Mouse (Mus musculus) kidney, embryonic 14.5 days (tissue): ENCODE measurements around the gene Lrrc17. TPM values are rescaled to one million over a fixed set of nuclear protein-coding genes. Genes with fewer than 3 reads are reported as not detected.
"Not testable (repeated sequence)": the region's sequence is repeated elsewhere in the genome, so short reads cannot be mapped to it uniquely, and the experiment has no call there.

ENCODE experiments used
- ATAC-seq: fragments of 200-750 bp; cut with Nextera tagmentation; 2 replicates; pipeline ENCODE4 v1.8.0; 2017; ENCODE audit warnings: moderate number of reproducible peaks, mild to moderate bottlenecking, moderate TSS enrichment, moderate library complexity; ENCODE audit not compliant: low FRiP score, low TSS enrichment
- H3K27ac ChIP-seq: fragments of 300-500 bp; sonication (generic); 2 replicates; pipeline ENCODE4 v1.5.1; 2014; ENCODE audit warnings: low read depth, mild to moderate bottlenecking, low read length, moderate library complexity, mixed read lengths
- H3K27me3 ChIP-seq: fragments of 300-500 bp; sonication (generic); 2 replicates; pipeline ENCODE4 v1.6.1; 2014; ENCODE audit warnings: mild to moderate bottlenecking, low read length; ENCODE audit not compliant: control insufficient read depth, insufficient read depth
- H3K36me3 ChIP-seq: fragments of 300-500 bp; sonication (generic); 2 replicates; pipeline ENCODE4 v1.6.1; 2014; ENCODE audit warnings: low read length, mixed read lengths; ENCODE audit not compliant: control insufficient read depth, insufficient read depth
- H3K4me1 ChIP-seq: fragments of 300-500 bp; sonication (generic); 2 replicates; pipeline ENCODE4 v1.6.1; 2014; ENCODE audit warnings: low read length, mixed read lengths; ENCODE audit not compliant: control insufficient read depth, insufficient read depth
- H3K4me2 ChIP-seq: fragments of 300-500 bp; sonication (generic); replicated peaks from 2 replicates; pipeline ENCODE4 v1.6.1; 2014; ENCODE audit warnings: low read depth, mild to moderate bottlenecking, low read length
- H3K4me3 ChIP-seq: fragments of 300-500 bp; sonication (generic); 2 replicates; pipeline ENCODE4 v1.5.1; 2014; ENCODE audit warnings: mild to moderate bottlenecking, low read length
- H3K9ac ChIP-seq: fragments of 300-500 bp; sonication (generic); 2 replicates; pipeline ENCODE4 v1.6.1; 2014; ENCODE audit warnings: low read depth, mild to moderate bottlenecking, low read length, moderate library complexity
- H3K9me3 ChIP-seq: fragments of 300-500 bp; sonication (generic); 2 replicates; pipeline ENCODE4 v1.6.1; 2016; ENCODE audit warnings: low read length; ENCODE audit not compliant: control insufficient read depth
- WGBS: fragments of 180-500 bp; shearing (Covaris S2); extraction: QIAGEN DNeasy Blood & Tissue Kit; methylation state at CpG from one replicate; pipeline ENCODE4 v1.1.7; 2014; 5-methylcytosine and 5-hydroxymethylcytosine counted together
- polyA plus RNA-seq: library from polyadenylated mRNA; unstranded; fragments of >200 nt; fragmentation: Nextera tagmentation; extraction: Ambion mirVana; gene quantifications from 2 replicates; pipeline ENCODE4 v1.2.1, GENCODE M21; 2014

Gene Lrrc17
- polyA plus RNA-seq, 1 experiment from 2014 or later: 36.0 TPM

- peak; percentile 59 for ATAC-seq
- H3K4me3 ChIP-seq: no peak overlapping the region
- H3K4me1 ChIP-seq: no peaks in the 10 kb centered on the region
- no peaks in the 10 kb centered on the region for H3K27me3 ChIP-seq
- no peaks in the 10 kb centered on the region for H3K9me3 ChIP-seq
- H3K27ac ChIP-seq: no peak overlapping the region
- H3K36me3 ChIP-seq: no peaks in the 10 kb centered on the region
- H3K4me2 ChIP-seq: no peak overlapping the region
- H3K9ac ChIP-seq: no peak overlapping the region
- 40% methylated on average over 12 of the region's 12 CpGs for WGBS
Measured at GRCm38 (mm10) chr5:21608311-21609304, 65.2 kb downstream of the Lrrc17 start.

GRCm38 (mm10) chr5:21610996-21611395, 67.6 kb downstream of the Lrrc17 start:
- no peak for ATAC-seq
- H3K27me3 ChIP-seq: no peaks in the 10 kb centered on the region
- H3K27ac ChIP-seq: no peak overlapping the region
- no peaks in the 10 kb centered on the region for H3K9me3 ChIP-seq
- 68% methylated on average over 3 of the region's 3 CpGs for WGBS
- no peak overlapping the region for H3K4me2 ChIP-seq
- no peaks in the 10 kb centered on the region for H3K36me3 ChIP-seq
- no peak overlapping the region for H3K9ac ChIP-seq
- H3K4me1 ChIP-seq: no peaks in the 10 kb centered on the region
- H3K4me3 ChIP-seq: no peak overlapping the region

GRCm38 (mm10) chr5:21614299-21614698, 70.9 kb downstream of the Lrrc17 start:
- not testable (repeated sequence) for H3K36me3 ChIP-seq, H3K4me3 ChIP-seq, H3K9me3 ChIP-seq, H3K27me3 ChIP-seq, H3K4me2 ChIP-seq, H3K27ac ChIP-seq, H3K4me1 ChIP-seq, ATAC-seq, H3K9ac ChIP-seq
- WGBS: 98% methylated on average over 11 of the region's 11 CpGs

- Histone ChIP-seq H3K4me2 (no peak overlapping the region), H3K9me3 (no peaks in the 10 kb centered on the region), H3K9ac (no peak overlapping the region), H3K36me3 (no peaks in the 10 kb centered on the region), H3K27me3 (no peaks in the 10 kb centered on the region), H3K4me3 (no peak overlapping the region), H3K27ac (no peak overlapping the region), H3K4me1 (no peaks in the 10 kb centered on the region)
- ATAC-seq: no peak
- WGBS: 84% methylated on average over 3 of the region's 3 CpGs
Measured at GRCm38 (mm10) chr5:21616450-21617009, 73.2 kb downstream of the Lrrc17 start.

Other genes with a start within 250 kb of the Lrrc17 start
- 0.87 and 0.94 TPM in 2 replicates for gene Fgl2, start 170.9 kb upstream of the Lrrc17 start, polyA plus RNA-seq
- gene Ccdc146, start 118.9 kb upstream of the Lrrc17 start, polyA plus RNA-seq: 0.14 TPM in 1 of 2 replicates, not detected in the other
- 5.8 and 7.4 TPM in 2 replicates for gene Fam185a, start 118.6 kb upstream of the Lrrc17 start, polyA plus RNA-seq
- gene Fbxl13, start 102.1 kb downstream of the Lrrc17 start, polyA plus RNA-seq: 0.43 TPM in 2 replicates
- gene Armc10, start 102.3 kb downstream of the Lrrc17 start, polyA plus RNA-seq: 67.0 and 77.1 TPM in 2 replicates
- gene Napepld, start 157.8 kb downstream of the Lrrc17 start, polyA plus RNA-seq: 7.2 and 8.2 TPM in 2 replicates
- 95.9 and 101 TPM in 2 replicates for gene Pmpcb, start 193.6 kb downstream of the Lrrc17 start, polyA plus RNA-seq
- gene Dnajc2, start 241.7 kb downstream of the Lrrc17 start, polyA plus RNA-seq: 92.6 and 99.3 TPM in 2 replicates
- 174 and 188 TPM in 2 replicates for gene Psmc2, start 241.7 kb downstream of the Lrrc17 start, polyA plus RNA-seq